In genomic region chr1:84409514-84409913, GRCm38 (mm10) we compare ENCODE assay signal across 28 mouse cellular contexts. TPM values are rescaled to one million over a fixed set of nuclear protein-coding genes. Genes with fewer than 3 reads are reported as not detected.
DNase-seq lines count a peak whose midpoint lies in the region; ATAC-seq and TF ChIP-seq lines count a peak whose summit lies in the region.
"Had no signal": no experiment of that assay in that cellular context is flagged by ENCODE, and none has a peak within 500 bp of the region (broad histone marks: within the 10 kb centered on the region; RNA-seq: fewer than 3 reads in every experiment).

No protein-coding gene starts in this region.

- no peaks in the 10 kb centered on the region for H3K27me3 ChIP-seq in heart, adult 2 months (ENCODE audit: control insufficient read depth, insufficient read depth, low read length)
- H3K27me3 ChIP-seq in heart, embryonic 11.5 days (ENCODE audit: control insufficient read depth, insufficient read depth, low read length), result no peaks in the 10 kb centered on the region
- H3K27me3 ChIP-seq in embryonic facial prominence, embryonic 15.5 days, result no peaks in the 10 kb centered on the region
- H3K27me3 ChIP-seq: heart, embryonic 13.5 days; intestine, embryonic 15.5 days; liver, embryonic 13.5 days; megakaryocyte, embryonic 14.5 days; midbrain, embryonic 13.5 days had no signal

- DNase-seq in heart, adult 2 months, result peak in 1 of 2 experiments; percentile 56
- peak; percentile 18 for DNase-seq in ZHBTc4 (ENCODE audit: low read depth, low spot score)
- peak; percentile 24 for DNase-seq in heart, postnatal 25 days (ENCODE audit: low spot score)
- no peak for DNase-seq in yolk sac, embryonic 10.5 days (ENCODE audit: low spot score)
- DNase-seq: adrenal gland, postnatal 10 days; cerebellum, adult 8-10 months; cerebellum, postnatal 36 days; embryo, embryonic 11 days; kidney, adult 9 months; kidney, postnatal 36 days; liver, embryonic 13.5 days; lung, adult 2 months; lung, postnatal 14 days; right cerebral cortex, postnatal 14 days; spleen, adult 18-20 months; thymus, postnatal 14 days had no signal

- no peak for TF ChIP-seq EP300 in heart, adult 2 months (IDR thresholded peaks at IDR 0.05; ENCODE audit: insufficient read depth, low read depth, low read length)

- no peaks in the 10 kb centered on the region for H3K9me3 ChIP-seq in heart, embryonic 11.5 days (replicated peaks; ENCODE audit: control insufficient read depth, low read length)
- H3K9me3 ChIP-seq in embryonic facial prominence, embryonic 15.5 days (replicated peaks), result no peaks in the 10 kb centered on the region
- H3K9me3 ChIP-seq: heart, embryonic 13.5 days; hindbrain, embryonic 10.5 days; intestine, embryonic 15.5 days; limb, embryonic 12.5 days; liver, embryonic 13.5 days had no signal

- no peak overlapping the region for H3K4me2 ChIP-seq in heart, embryonic 11.5 days
- H3K4me2 ChIP-seq in embryonic facial prominence, embryonic 15.5 days (replicated peaks), result no peak overlapping the region
- H3K4me2 ChIP-seq: heart, embryonic 13.5 days; intestine, embryonic 15.5 days; limb, embryonic 12.5 days; liver, embryonic 13.5 days; midbrain, embryonic 13.5 days had no signal

- H3K4me3 ChIP-seq in heart, adult 2 months, result no peak overlapping the region
- H3K4me3 ChIP-seq in heart, embryonic 11.5 days (ENCODE audit: low read depth, low read length), result no peak overlapping the region
- H3K4me3 ChIP-seq in embryonic facial prominence, embryonic 15.5 days (replicated peaks), result no peak overlapping the region
- H3K4me3 ChIP-seq: heart, embryonic 13.5 days; hindbrain, embryonic 10.5 days; intestine, embryonic 15.5 days; limb, embryonic 12.5 days; liver, embryonic 13.5 days; megakaryocyte, embryonic 14.5 days; midbrain, embryonic 13.5 days had no signal

- no peaks in the 10 kb centered on the region for H3K36me3 ChIP-seq in heart, adult 2 months (ENCODE audit: control insufficient read depth, insufficient read depth, low read length)
- no peaks in the 10 kb centered on the region for H3K36me3 ChIP-seq in heart, embryonic 11.5 days (ENCODE audit: control insufficient read depth, insufficient read depth, low read length)
- H3K36me3 ChIP-seq in embryonic facial prominence, embryonic 15.5 days, result no peaks in the 10 kb centered on the region
- H3K36me3 ChIP-seq: heart, embryonic 13.5 days; hindbrain, embryonic 10.5 days; intestine, embryonic 15.5 days; limb, embryonic 12.5 days; liver, embryonic 13.5 days had no signal

- TF ChIP-seq CTCF in heart, adult 2 months (IDR thresholded peaks at IDR 0.05), result no peak

- no peak for TF ChIP-seq POLR2A in heart, adult 2 months (IDR thresholded peaks at IDR 0.05; ENCODE audit: insufficient read depth, low read depth, low read length)

- no peaks in the 10 kb centered on the region for H3K79me2 ChIP-seq in heart, adult 2 months (replicated peaks; ENCODE audit: control insufficient read depth, insufficient read depth, low read length)

- no peak for ATAC-seq in heart, embryonic 11.5 days (replicated peaks; ENCODE audit: insufficient number of reproducible peaks, low FRiP score, low TSS enrichment)
- ATAC-seq in embryonic facial prominence, embryonic 15.5 days (ENCODE audit: insufficient number of reproducible peaks, low FRiP score, low TSS enrichment, low read depth), result peak; percentile 51; the same call in 1 of the 2 replicates
- ATAC-seq in cerebellum, adult (ENCODE audit: insufficient number of reproducible peaks, low FRiP score, low TSS enrichment), result no peak
- ATAC-seq: activated CD4-positive, CD25-positive, alpha-beta regulatory T cell, adult 4 months; hindbrain, embryonic 16.5 days; intestine, embryonic 15.5 days; midbrain, embryonic 13.5 days had no signal

- no peak overlapping the region for H3K9ac ChIP-seq in heart, adult 2 months (ENCODE audit: low read depth, low read length)
- H3K9ac ChIP-seq in heart, embryonic 11.5 days (ENCODE audit: low read depth, low read length), result no peak overlapping the region
- H3K9ac ChIP-seq in embryonic facial prominence, embryonic 15.5 days, result no peak overlapping the region
- H3K9ac ChIP-seq: heart, embryonic 13.5 days; intestine, embryonic 15.5 days; limb, embryonic 12.5 days; liver, embryonic 13.5 days; midbrain, embryonic 13.5 days had no signal

- peak overlapping the region; percentile 0; the same call in 1 of the 2 replicates for H3K27ac ChIP-seq in heart, adult 2 months
- H3K27ac ChIP-seq in heart, embryonic 11.5 days (ENCODE audit: low read depth, low read length), result no peak overlapping the region
- no peak overlapping the region for H3K27ac ChIP-seq in embryonic facial prominence, embryonic 15.5 days (replicated peaks)
- H3K27ac ChIP-seq: heart, embryonic 13.5 days; hindbrain, embryonic 10.5 days; intestine, embryonic 15.5 days; limb, embryonic 12.5 days; liver, embryonic 13.5 days; midbrain, embryonic 13.5 days had no signal

- H3K4me1 ChIP-seq in heart, adult 2 months (ENCODE audit: control insufficient read depth, insufficient read depth, low read length), result peaks cover 5% of the 10 kb centered on the region
- 0 out of 2 replicates have a peak, but pooled peaks cover 7% of the 10 kb centered on the region for H3K4me1 ChIP-seq in heart, embryonic 11.5 days (ENCODE audit: control insufficient read depth, insufficient read depth, low read length)
- H3K4me1 ChIP-seq in embryonic facial prominence, embryonic 15.5 days, result no peaks in the 10 kb centered on the region; the same call in 1 of the 2 replicates
- H3K4me1 ChIP-seq: hindbrain, embryonic 10.5 days; intestine, embryonic 15.5 days; limb, embryonic 12.5 days; liver, embryonic 13.5 days; megakaryocyte, embryonic 14.5 days had no signal

- WGBS in heart, adult 2 months, result 66% methylated on average over 2 of the region's 2 CpGs
- WGBS in heart, embryonic 11.5 days (ENCODE audit: insufficient replicate concordance), result 72% methylated on average over 2 of the region's 2 CpGs
- 64% methylated on average over 2 of the region's 2 CpGs for WGBS in embryonic facial prominence, embryonic 15.5 days

- intact Hi-C loops in heart, adult 2 months (cut with DNase I), result no loop called here
- intact Hi-C loops in heart, postnatal 25 days (cut with DNase I), result no loop called here

RNA-seq across cellular contexts. Expression of gene Pid1, which starts 45.5 kb away (rescaled TPM):
- total RNA-seq in heart, adult 2 months (2021), result 1 to 10 TPM; 8.9 to 9.4 TPM
- polyA plus RNA-seq in heart, adult 2 months (2012; rRNA removed), result 9.1 and 9.5 TPM in 2 replicates
- polyA plus RNA-seq in heart, embryonic 11.5 days (2014; fragmentation: Nextera tagmentation; extraction: Ambion mirVana), result 4.5 and 5.0 TPM in 2 replicates
- 32.9 and 45.6 TPM in 2 replicates for polyA plus RNA-seq in embryonic facial prominence, embryonic 15.5 days (2015; fragmentation: Nextera tagmentation; extraction: Ambion mirVana)
- total RNA-seq in heart, postnatal 25 days (2021), result 10 to 100 TPM in 1 of 2 experiments, 1 to 10 TPM in 1; 8.7 to 11.1 TPM
- total RNA-seq: MEL had no signal
